Mouse (Mus musculus): ENCODE data around the gene Dgkb. TPM values are rescaled to one million over a fixed set of nuclear protein-coding genes. Genes with fewer than 3 reads are reported as not detected.

Dgkb gene
- polyA plus RNA-seq, 1 experiment = 44.2 TPM

GRCm38 (mm10) chr12:38594055-38594454 lies 776.5 kb downstream of the Dgkb start:
- Histone ChIP-seq H3K4me1 (ENCODE audit: control insufficient read depth, insufficient read depth, low read length) (no peaks in the 10 kb centered on the region), H3K27ac (ENCODE audit: insufficient read depth, low read length) (no peak overlapping the region), H3K4me3 (ENCODE audit: insufficient read depth, low read length) (no peak overlapping the region)
- TF ChIP-seq POLR2A (IDR thresholded peaks at IDR 0.05; ENCODE audit: extremely low read depth, insufficient read depth, low read length) = no peak
- TF ChIP-seq CTCF (IDR thresholded peaks at IDR 0.05; ENCODE audit: extremely low read depth, insufficient read depth, low read length) = no peak

DNA sequence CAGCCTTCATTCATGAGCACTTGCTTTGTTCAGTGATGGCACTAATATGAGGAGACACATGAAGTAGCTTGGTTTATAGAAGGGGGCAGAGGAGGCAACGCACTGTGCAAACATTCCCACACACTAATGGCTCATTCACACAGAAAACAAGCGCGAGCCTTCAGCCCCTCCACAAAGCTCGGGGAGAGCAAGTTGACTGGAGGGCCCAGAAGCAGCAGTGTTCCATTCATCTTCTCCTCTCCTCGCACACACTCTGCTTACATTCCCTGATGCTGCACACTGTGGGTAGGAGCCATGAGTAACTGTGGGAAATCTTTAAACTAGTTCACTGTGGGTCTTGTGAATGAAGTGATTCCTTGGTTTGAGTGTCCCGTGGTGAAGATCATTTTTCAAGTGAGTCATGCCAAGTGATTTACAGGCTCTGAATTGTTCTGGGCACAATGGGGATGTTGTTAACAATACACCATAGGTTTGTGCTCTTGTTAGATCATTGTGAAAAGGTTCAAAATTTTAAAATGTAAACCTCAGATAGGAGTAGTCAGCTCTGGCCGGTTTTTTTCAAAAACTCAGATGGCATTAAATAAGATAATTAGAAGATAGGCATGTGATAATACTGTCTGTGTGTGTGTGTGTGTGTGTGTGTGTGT lies 779.0 kb downstream of the Dgkb start:
- Histone ChIP-seq H3K4me3 (ENCODE audit: insufficient read depth, low read length) (no peak overlapping the region), H3K4me1 (ENCODE audit: control insufficient read depth, insufficient read depth, low read length) (peaks cover 2% of the 10 kb centered on the region), H3K27ac (ENCODE audit: insufficient read depth, low read length) (no peak overlapping the region)
- no peak for TF ChIP-seq POLR2A (IDR thresholded peaks at IDR 0.05; ENCODE audit: extremely low read depth, insufficient read depth, low read length)
- no peak for TF ChIP-seq CTCF (IDR thresholded peaks at IDR 0.05; ENCODE audit: extremely low read depth, insufficient read depth, low read length)

DNA sequence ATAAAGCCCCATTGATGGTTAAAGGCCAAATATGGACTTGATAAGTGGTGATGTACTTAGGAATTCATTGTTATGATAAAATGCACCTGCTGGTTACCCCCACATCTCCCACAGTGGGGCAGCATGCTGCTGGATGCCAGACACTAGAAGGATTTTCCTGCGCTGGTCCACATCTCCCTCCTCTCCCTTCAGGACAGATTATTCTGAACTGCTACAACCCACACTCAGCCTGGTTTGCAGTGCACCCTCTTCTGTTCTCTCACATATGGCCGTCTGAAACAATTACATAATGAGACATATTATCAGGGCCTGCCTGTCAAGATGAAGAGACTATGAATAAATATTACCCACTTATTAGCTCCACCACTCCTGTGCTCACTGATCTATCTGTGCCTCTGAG lies 780.6 kb downstream of the Dgkb start:
- H3K4me1 ChIP-seq (ENCODE audit: control insufficient read depth, insufficient read depth, low read length) = peaks cover 2% of the 10 kb centered on the region
- no peak overlapping the region for H3K27ac ChIP-seq (ENCODE audit: insufficient read depth, low read length)
- H3K4me3 ChIP-seq (ENCODE audit: insufficient read depth, low read length) = no peak overlapping the region
- 0 out of 2 replicates have a peak, but pooled peaks have one; percentile 1 for TF ChIP-seq CTCF (IDR thresholded peaks at IDR 0.05; ENCODE audit: extremely low read depth, insufficient read depth, low read length)
- TF ChIP-seq POLR2A (IDR thresholded peaks at IDR 0.05; ENCODE audit: extremely low read depth, insufficient read depth, low read length) = no peak

DNA sequence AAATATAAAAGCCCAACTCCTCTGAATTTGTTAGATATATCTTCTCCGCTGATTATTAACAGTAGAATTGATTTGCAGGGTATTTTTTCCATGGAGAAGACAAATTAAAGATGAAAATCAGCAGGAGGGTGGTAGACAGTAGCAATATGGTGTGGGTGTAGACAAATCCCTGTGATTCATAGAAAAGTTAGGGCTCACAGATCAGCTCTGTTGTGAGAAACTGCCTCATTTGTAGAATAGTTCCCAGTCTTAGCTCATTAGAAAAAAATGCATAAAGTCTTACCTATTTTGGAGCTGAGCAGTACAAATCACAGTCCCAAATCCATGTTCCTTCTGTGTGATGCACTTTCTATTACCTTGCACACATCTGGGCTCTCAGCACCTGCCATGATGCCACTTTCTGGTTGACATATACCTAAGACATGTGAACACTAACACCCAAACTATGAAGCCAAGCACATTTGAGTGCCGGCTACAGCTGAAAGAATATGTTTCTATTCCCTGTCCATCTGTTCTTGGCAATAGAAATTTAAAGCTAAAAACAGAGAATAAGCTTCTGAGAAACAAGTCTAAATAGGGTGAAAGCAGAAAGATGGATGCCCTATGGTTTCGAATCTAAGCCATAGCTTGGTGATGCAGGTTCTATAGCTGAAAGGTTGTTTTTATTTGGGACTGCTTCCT lies 782.8 kb downstream of the Dgkb start:
- Histone ChIP-seq H3K4me1 (ENCODE audit: control insufficient read depth, insufficient read depth, low read length) (peaks cover 2% of the 10 kb centered on the region), H3K4me3 (ENCODE audit: insufficient read depth, low read length) (no peak overlapping the region), H3K27ac (ENCODE audit: insufficient read depth, low read length) (peak overlapping the region; percentile 59; the same call in 1 of the 2 replicates)
- TF ChIP-seq CTCF (IDR thresholded peaks at IDR 0.05; ENCODE audit: extremely low read depth, insufficient read depth, low read length) (no peak), POLR2A (IDR thresholded peaks at IDR 0.05; ENCODE audit: extremely low read depth, insufficient read depth, low read length) (no peak)

DNA sequence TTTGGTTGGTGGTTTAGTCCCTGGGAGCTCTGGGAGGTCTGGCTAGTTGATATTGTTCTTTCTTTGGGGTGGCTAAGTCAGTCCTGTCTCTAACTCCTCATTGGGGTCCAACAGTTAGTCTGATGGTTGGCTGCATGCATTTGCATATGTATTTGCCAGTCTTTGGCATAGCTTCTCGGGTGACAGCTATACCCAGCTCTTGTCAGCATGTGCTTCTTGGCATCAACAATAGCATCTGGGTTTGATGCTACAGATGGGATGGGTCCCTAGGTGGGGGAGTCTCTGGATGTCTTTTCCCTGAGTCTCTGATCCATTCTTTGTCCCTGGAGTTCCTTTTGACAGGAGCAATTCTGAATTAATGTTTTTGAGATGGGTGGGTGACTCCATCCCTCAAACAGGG lies 790.6 kb downstream of the Dgkb start:
- TF ChIP-seq POLR2A (IDR thresholded peaks at IDR 0.05; ENCODE audit: extremely low read depth, insufficient read depth, low read length) (no peak), CTCF (IDR thresholded peaks at IDR 0.05; ENCODE audit: extremely low read depth, insufficient read depth, low read length) (no peak)
- H3K4me3 ChIP-seq (ENCODE audit: insufficient read depth, low read length) = no peak overlapping the region
- H3K4me1 ChIP-seq (ENCODE audit: control insufficient read depth, insufficient read depth, low read length) = no peaks in the 10 kb centered on the region
- H3K27ac ChIP-seq (ENCODE audit: insufficient read depth, low read length) = no peak overlapping the region

DNA sequence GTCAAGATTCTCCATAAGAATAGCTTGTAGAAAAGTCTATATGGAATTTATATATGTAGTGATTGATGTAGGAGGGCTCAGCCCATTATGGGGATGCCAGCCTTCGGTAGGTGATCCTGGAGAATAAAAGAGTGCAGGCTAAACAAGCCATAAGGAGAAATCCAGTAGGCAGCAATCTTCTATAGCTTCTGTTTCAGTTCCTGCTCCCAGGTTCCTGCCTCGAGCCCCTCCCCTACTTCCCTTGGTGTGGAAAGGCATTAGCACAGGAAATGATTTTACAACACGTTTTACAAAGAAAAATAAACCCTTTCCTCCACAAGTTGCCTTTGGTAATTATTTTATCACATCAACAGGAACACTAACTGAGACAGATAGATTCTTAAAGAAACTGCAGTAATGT lies 850.7 kb downstream of the Dgkb start:
- Histone ChIP-seq H3K4me3 (ENCODE audit: insufficient read depth, low read length) (no peak overlapping the region), H3K27ac (ENCODE audit: insufficient read depth, low read length) (no peak overlapping the region), H3K4me1 (ENCODE audit: control insufficient read depth, insufficient read depth, low read length) (no peaks in the 10 kb centered on the region)
- TF ChIP-seq POLR2A (IDR thresholded peaks at IDR 0.05; ENCODE audit: extremely low read depth, insufficient read depth, low read length) = no peak
